10 mouse cellular contexts compared by ENCODE assay signal in genomic region chr6:22088346-22089064, GRCm38 (mm10).
DNase-seq lines count a peak whose midpoint lies in the region; ATAC-seq and TF ChIP-seq lines count a peak whose summit lies in the region.
"Had no signal": no experiment of that assay in that cellular context is flagged by ENCODE, and none has a peak within 500 bp of the region (broad histone marks: within the 10 kb centered on the region; RNA-seq: fewer than 3 reads in every experiment).

No protein-coding gene starts in this region.

- peaks cover 4% of the 10 kb centered on the region; the same call in 1 of the 2 replicates for H3K4me1 ChIP-seq in E14TG2a.4 (replicated peaks; ENCODE audit: low read depth, low read length)
- no peaks in the 10 kb centered on the region for H3K4me1 ChIP-seq in liver, postnatal 0 days (ENCODE audit: insufficient read depth)
- H3K4me1 ChIP-seq: embryonic facial prominence, embryonic 13.5 days; liver, embryonic 15.5 days had no signal

- no peak for TF ChIP-seq EP300 in liver, postnatal 0 days (IDR thresholded peaks at IDR 0.05; ENCODE audit: low read depth)

- WGBS in liver, postnatal 0 days (ENCODE audit: insufficient replicate concordance), result 50% methylated on average over 17 of the region's 17 CpGs

- DNase-seq in kidney, adult 9 months, result peak; percentile 30
- DNase-seq in kidney, adult 11 months, result no peak
- peak; percentile 67 for DNase-seq in adrenal gland, postnatal 10 days
- peak; percentile 49 for DNase-seq in liver, postnatal 0 days
- DNase-seq in thymus, postnatal 14 days, result peak; percentile 58
- no peak for DNase-seq in yolk sac, embryonic 10.5 days (ENCODE audit: low spot score)

- ATAC-seq in granulocyte monocyte progenitor cell, adult 5-6 weeks (replicated peaks; ENCODE audit: poor library complexity, severe bottlenecking), result 0 out of 2 replicates have a peak, but pooled peaks have one; percentile 35
- no peak for ATAC-seq in liver, postnatal 0 days

- no peak overlapping the region for H3K4me2 ChIP-seq in liver, postnatal 0 days (ENCODE audit: low read depth, low read length)
- H3K4me2 ChIP-seq: embryonic facial prominence, embryonic 13.5 days; liver, embryonic 15.5 days had no signal

- H3K4me3 ChIP-seq in E14TG2a.4 (replicated peaks; ENCODE audit: low read length), result no peak overlapping the region
- H3K4me3 ChIP-seq in liver, postnatal 0 days (ENCODE audit: low read depth, low read length), result no peak overlapping the region
- H3K4me3 ChIP-seq: embryonic facial prominence, embryonic 13.5 days; liver, embryonic 15.5 days had no signal

- TF ChIP-seq CTCF in E14TG2a.4 (conservative IDR thresholded peaks at IDR 0.05; ENCODE audit: low read length), result peak; percentile 64
- peak; percentile 60 for TF ChIP-seq CTCF in liver, postnatal 0 days (IDR thresholded peaks at IDR 0.05; ENCODE audit: low read depth)

- H3K36me3 ChIP-seq in E14TG2a.4 (ENCODE audit: insufficient read depth, low read length), result no peaks in the 10 kb centered on the region
- 0 out of 2 replicates have a peak, but pooled peaks cover 2% of the 10 kb centered on the region for H3K36me3 ChIP-seq in liver, postnatal 0 days (replicated peaks; ENCODE audit: insufficient read depth, low read length)

- H3K27ac ChIP-seq in liver, postnatal 0 days (ENCODE audit: low read depth), result no peak overlapping the region
- H3K27ac ChIP-seq: embryonic facial prominence, embryonic 13.5 days; liver, embryonic 15.5 days had no signal

- no peaks in the 10 kb centered on the region for H3K27me3 ChIP-seq in E14TG2a.4 (ENCODE audit: insufficient read depth, low read length)
- H3K27me3 ChIP-seq in liver, postnatal 0 days (ENCODE audit: insufficient read depth, low read length), result no peaks in the 10 kb centered on the region
- H3K27me3 ChIP-seq: embryonic facial prominence, embryonic 13.5 days; liver, embryonic 15.5 days had no signal

- no peak overlapping the region for H3K9ac ChIP-seq in liver, postnatal 0 days (replicated peaks)
- H3K9ac ChIP-seq: embryonic facial prominence, embryonic 13.5 days; liver, embryonic 15.5 days had no signal

- no peaks in the 10 kb centered on the region for H3K9me3 ChIP-seq in E14TG2a.4 (ENCODE audit: low read length)
- no peaks in the 10 kb centered on the region for H3K9me3 ChIP-seq in liver, postnatal 0 days (ENCODE audit: low read length)
- H3K9me3 ChIP-seq: embryonic facial prominence, embryonic 13.5 days; liver, embryonic 15.5 days had no signal

Comparison
In these comparisons a context has a peak if more than half of its experiments do, and no peak if none do; other contexts are left out.
1. DNase-seq: peak in kidney, adult 9 months (single experiment), adrenal gland, postnatal 10 days (single experiment), liver, postnatal 0 days (single experiment) and thymus, postnatal 14 days (single experiment); none in kidney, adult 11 months (single experiment) and yolk sac, embryonic 10.5 days (single experiment).